Mouse (Mus musculus) liver, postnatal 0 days (tissue): ENCODE results near the gene Magix.

Source experiments
- CTCF ChIP-seq: sonication (generic); IDR thresholded peaks from 2 replicates; pipeline ENCODE4 v1.5.1; 2016; ENCODE audit warnings: antibody characterized with exemption, low read depth
- EP300 ChIP-seq: IDR thresholded peaks from 2 replicates; pipeline ENCODE4 v1.6.1; 2016; ENCODE audit warnings: antibody characterized with exemption, low read depth, mild to moderate bottlenecking

DNA sequence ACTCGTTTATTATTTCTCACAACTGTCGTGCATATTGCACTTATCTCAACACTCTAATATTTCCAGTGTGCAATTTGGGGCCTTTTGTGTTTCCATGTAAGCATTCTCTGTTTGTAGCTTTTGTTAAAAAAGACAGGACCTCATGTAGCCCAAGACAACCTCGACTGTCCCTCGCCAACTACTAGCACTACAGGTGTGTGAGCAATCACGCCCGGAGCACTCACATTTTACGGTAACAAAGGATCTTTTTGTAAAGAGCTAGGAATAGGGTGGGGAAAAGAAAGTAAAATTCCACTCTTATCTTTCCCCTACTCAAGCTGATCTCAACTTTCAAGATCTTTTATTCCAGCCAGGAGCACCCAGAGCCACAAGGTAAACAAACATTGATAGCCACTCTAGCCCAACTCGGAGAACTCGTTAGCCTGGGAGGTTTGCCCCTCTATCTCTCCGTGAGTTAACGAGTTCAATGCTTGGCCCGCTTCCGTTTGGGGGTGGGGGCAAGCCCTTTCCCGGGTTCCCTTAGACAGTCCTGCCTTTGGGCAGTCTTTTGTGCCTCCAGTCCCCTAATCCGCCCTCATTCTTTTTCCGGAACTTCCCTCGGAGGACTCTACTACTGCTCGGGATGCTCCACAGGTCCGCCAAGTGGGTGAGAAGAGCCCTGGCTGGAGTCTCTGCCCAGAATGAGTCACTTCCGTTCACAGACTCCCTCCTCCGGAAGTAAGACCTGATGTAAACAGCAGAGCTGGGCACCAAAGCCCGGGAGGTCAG, 40.6 kb upstream of the Magix start, which contains the start of gene Gm45208:
- TF ChIP-seq CTCF = no peak
- peak; percentile 68; the same call in 1 of the 2 replicates for TF ChIP-seq EP300
